Mouse (Mus musculus): Measurements from ENCODE around the gene Rere. TPM values are rescaled to one million over a fixed set of nuclear protein-coding genes. Genes with fewer than 3 reads are reported as not detected.
"Not testable (repeated sequence)": the region's sequence is repeated elsewhere in the genome, so short reads cannot be mapped to it uniquely, and the experiment has no call there.

Gene Rere
- polyA plus RNA-seq, 1 experiment from 2014 or later = 8.3 TPM

GRCm38 (mm10) chr4:150551390-150551789 lies 269.9 kb downstream of the Rere start:
- 60% methylated on average over 4 of the region's 4 CpGs for WGBS
- H3K27me3 ChIP-seq (ENCODE audit: control insufficient read depth, insufficient read depth, low read length) = no peaks in the 10 kb centered on the region
- H3K4me1 ChIP-seq (replicated peaks; ENCODE audit: control insufficient read depth, insufficient read depth) = no peaks in the 10 kb centered on the region; the same call in 1 of the 2 replicates
- no peak overlapping the region for H3K9ac ChIP-seq (ENCODE audit: low read length)
- ATAC-seq (ENCODE audit: low FRiP score, low TSS enrichment) = no peak
- no peak for TF ChIP-seq CTCF (IDR thresholded peaks at IDR 0.05; ENCODE audit: low read depth)
- no peak for TF ChIP-seq EP300 (optimal IDR thresholded peaks at IDR 0.05)
- H3K9me3 ChIP-seq (ENCODE audit: control insufficient read depth, low read length) = no peaks in the 10 kb centered on the region
- peak overlapping the region; percentile 40; the same call in 1 of the 2 replicates for H3K27ac ChIP-seq (replicated peaks)
- H3K4me2 ChIP-seq (replicated peaks; ENCODE audit: low read depth) = no peak overlapping the region
- H3K36me3 ChIP-seq (ENCODE audit: control insufficient read depth, insufficient read depth, low read length) = no peaks in the 10 kb centered on the region
- DNase-seq (ENCODE audit: low spot score) = no peak
- no peak overlapping the region for H3K4me3 ChIP-seq (ENCODE audit: low read depth, low read length)

- peaks cover 2% of the 10 kb centered on the region; the same call in 1 of the 2 replicates for H3K4me1 ChIP-seq (replicated peaks; ENCODE audit: control insufficient read depth, insufficient read depth)
- H3K4me2 ChIP-seq (replicated peaks; ENCODE audit: low read depth) = no peak overlapping the region
- H3K27me3 ChIP-seq (ENCODE audit: control insufficient read depth, insufficient read depth, low read length) = no peaks in the 10 kb centered on the region
- ATAC-seq (ENCODE audit: low FRiP score, low TSS enrichment) (no peak), DNase-seq (ENCODE audit: low spot score) (no peak)
- H3K36me3 ChIP-seq (ENCODE audit: control insufficient read depth, insufficient read depth, low read length) = no peaks in the 10 kb centered on the region
- H3K27ac ChIP-seq (replicated peaks) = no peak overlapping the region
- TF ChIP-seq CTCF (IDR thresholded peaks at IDR 0.05; ENCODE audit: low read depth) = no peak
- TF ChIP-seq EP300 (optimal IDR thresholded peaks at IDR 0.05) = no peak
- WGBS = 66% methylated on average over 15 of the region's 15 CpGs
- H3K4me3 ChIP-seq (ENCODE audit: low read depth, low read length) = no peak overlapping the region
- H3K9ac ChIP-seq (ENCODE audit: low read length) = no peak overlapping the region
- no peaks in the 10 kb centered on the region for H3K9me3 ChIP-seq (ENCODE audit: control insufficient read depth, low read length)
Observed at GRCm38 (mm10) chr4:150552751-150553600, 271.5 kb downstream of the Rere start.

- no peaks in the 10 kb centered on the region for H3K36me3 ChIP-seq (ENCODE audit: control insufficient read depth, insufficient read depth, low read length)
- no peak overlapping the region for H3K4me2 ChIP-seq (replicated peaks; ENCODE audit: low read depth)
- peaks cover 2% of the 10 kb centered on the region; the same call in 1 of the 2 replicates for H3K4me1 ChIP-seq (replicated peaks; ENCODE audit: control insufficient read depth, insufficient read depth)
- no peak for DNase-seq (ENCODE audit: low spot score)
- H3K9me3 ChIP-seq (ENCODE audit: control insufficient read depth, low read length) = no peaks in the 10 kb centered on the region
- H3K9ac ChIP-seq (ENCODE audit: low read length) = no peak overlapping the region
- ATAC-seq (ENCODE audit: low FRiP score, low TSS enrichment) = no peak
- TF ChIP-seq EP300 (optimal IDR thresholded peaks at IDR 0.05) = no peak
- peak; percentile 36 for TF ChIP-seq CTCF (IDR thresholded peaks at IDR 0.05; ENCODE audit: low read depth)
- H3K27ac ChIP-seq (replicated peaks) = no peak overlapping the region; the same call in 1 of the 2 replicates
- no peaks in the 10 kb centered on the region for H3K27me3 ChIP-seq (ENCODE audit: control insufficient read depth, insufficient read depth, low read length)
- no peak overlapping the region for H3K4me3 ChIP-seq (ENCODE audit: low read depth, low read length)
Observed at GRCm38 (mm10) chr4:150555783-150556182, 274.3 kb downstream of the Rere start.

- H3K36me3 ChIP-seq (ENCODE audit: control insufficient read depth, insufficient read depth, low read length) = no peaks in the 10 kb centered on the region
- no peak overlapping the region for H3K4me3 ChIP-seq (ENCODE audit: low read depth, low read length)
- no peak for TF ChIP-seq CTCF (IDR thresholded peaks at IDR 0.05; ENCODE audit: low read depth)
- WGBS = 24% methylated on average over 17 of the region's 17 CpGs
- DNase-seq (ENCODE audit: low spot score) (peak; percentile 54), ATAC-seq (ENCODE audit: low FRiP score, low TSS enrichment) (peak; percentile 39; the same call in 1 of the 2 replicates)
- no peaks in the 10 kb centered on the region for H3K9me3 ChIP-seq (ENCODE audit: control insufficient read depth, low read length)
- H3K27ac ChIP-seq (replicated peaks) = peak overlapping the region; percentile 75
- H3K4me1 ChIP-seq (replicated peaks; ENCODE audit: control insufficient read depth, insufficient read depth) = peaks cover 2% of the 10 kb centered on the region; the same call in 1 of the 2 replicates
- H3K4me2 ChIP-seq (replicated peaks; ENCODE audit: low read depth) = no peak overlapping the region
- H3K27me3 ChIP-seq (ENCODE audit: control insufficient read depth, insufficient read depth, low read length) = no peaks in the 10 kb centered on the region
- H3K9ac ChIP-seq (ENCODE audit: low read length) = peak overlapping the region; percentile 41
Observed at GRCm38 (mm10) chr4:150556382-150557221, 275.2 kb downstream of the Rere start.

- DNase-seq (ENCODE audit: low spot score); H3K9me3 ChIP-seq (ENCODE audit: control insufficient read depth, low read length); H3K9ac ChIP-seq (ENCODE audit: low read length); H3K4me1 ChIP-seq (replicated peaks; ENCODE audit: control insufficient read depth, insufficient read depth); ATAC-seq (ENCODE audit: low FRiP score, low TSS enrichment); H3K36me3 ChIP-seq (ENCODE audit: control insufficient read depth, insufficient read depth, low read length); H3K4me3 ChIP-seq (ENCODE audit: low read depth, low read length); H3K27ac ChIP-seq (replicated peaks); H3K27me3 ChIP-seq (ENCODE audit: control insufficient read depth, insufficient read depth, low read length); H3K4me2 ChIP-seq (replicated peaks; ENCODE audit: low read depth): not testable (repeated sequence)
- WGBS = 63% methylated on average over 3 of the region's 3 CpGs
Observed at GRCm38 (mm10) chr4:150557289-150557688, 275.8 kb downstream of the Rere start.
